Mouse (Mus musculus) midbrain, embryonic 16.5 days (tissue): Measurements from ENCODE around the gene Pbx1. TPM values are rescaled to one million over a fixed set of nuclear protein-coding genes. Genes with fewer than 3 reads are reported as not detected.
"Not testable (repeated sequence)": the region's sequence is repeated elsewhere in the genome, so short reads cannot be mapped to it uniquely, and the experiment has no call there.

ENCODE experiments used
- ATAC-seq: fragments of 200-750 bp; cut with Nextera tagmentation; 2 replicates; pipeline ENCODE4 v1.8.0; 2017; ENCODE audit warnings: moderate TSS enrichment
- H3K27ac ChIP-seq: fragments of 300-500 bp; sonication (generic); 2 replicates; pipeline ENCODE4 v1.5.1; 2014; ENCODE audit warnings: mild to moderate bottlenecking, low read length, mixed read lengths
- H3K27me3 ChIP-seq: fragments of 300-500 bp; sonication (generic); 2 replicates; pipeline ENCODE4 v1.6.1; 2014; ENCODE audit warnings: low read depth, low read length, mixed read lengths; ENCODE audit not compliant: control insufficient read depth, insufficient read depth
- H3K36me3 ChIP-seq: fragments of 300-500 bp; sonication (generic); 2 replicates; pipeline ENCODE4 v1.6.1; 2014; ENCODE audit warnings: mild to moderate bottlenecking, low read length, moderate library complexity, mixed read lengths; ENCODE audit not compliant: control insufficient read depth, insufficient read depth
- H3K4me1 ChIP-seq: fragments of 300-500 bp; sonication (generic); 2 replicates; pipeline ENCODE4 v1.6.1; 2014; ENCODE audit warnings: mild to moderate bottlenecking, low read length, mixed read lengths; ENCODE audit not compliant: control insufficient read depth, insufficient read depth
- H3K4me2 ChIP-seq: fragments of 300-500 bp; sonication (generic); 2 replicates; pipeline ENCODE4 v1.6.1; 2014; ENCODE audit warnings: mild to moderate bottlenecking, low read length, mixed read lengths
- H3K4me3 ChIP-seq: fragments of 300-500 bp; sonication (generic); 2 replicates; pipeline ENCODE4 v1.5.1; 2014; ENCODE audit warnings: low read depth, mild to moderate bottlenecking, low read length, moderate library complexity, mixed read lengths
- H3K9ac ChIP-seq: fragments of 300-500 bp; sonication (generic); 2 replicates; pipeline ENCODE4 v1.6.1; 2014; ENCODE audit warnings: low read depth, low read length, mixed read lengths
- H3K9me3 ChIP-seq: fragments of 300-500 bp; sonication (generic); replicated peaks from 2 replicates; pipeline ENCODE4 v1.6.1; 2014; ENCODE audit warnings: mild to moderate bottlenecking, low read length, mixed read lengths; ENCODE audit not compliant: control insufficient read depth, poor library complexity, severe bottlenecking
- WGBS: fragments of 180-500 bp; shearing (Covaris S2); extraction: QIAGEN DNeasy Blood & Tissue Kit; methylation state at CpG from one replicate; pipeline ENCODE4 v1.1.7; 2014; 5-methylcytosine and 5-hydroxymethylcytosine counted together
- polyA plus RNA-seq: library from polyadenylated mRNA; unstranded; fragments of >200 nt; fragmentation: Nextera tagmentation; extraction: Ambion mirVana; gene quantifications from 2 replicates; pipeline ENCODE4 v1.2.1, GENCODE M21; 2015

The Pbx1 gene
- polyA plus RNA-seq: 71.8 and 77.8 TPM in 2 replicates

DNA sequence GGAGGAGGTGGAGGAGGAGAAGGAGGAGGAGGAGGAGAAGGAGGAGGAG is at the start of gene Pbx1:
Pbx1 (minus strand) TSS at position 39 of the 49 bp plus-strand sequence.
- H3K4me1 ChIP-seq, H3K27me3 ChIP-seq, H3K36me3 ChIP-seq, H3K9me3 ChIP-seq, ATAC-seq: not testable (repeated sequence)
- Histone ChIP-seq H3K9ac (peak within 1 kb of the TSS; percentile 98), H3K4me3 (peak within 1 kb of the TSS; percentile 96), H3K27ac (peak within 1 kb of the TSS; percentile 99), H3K4me2 (peak within 1 kb of the TSS; percentile 72)

DNA sequence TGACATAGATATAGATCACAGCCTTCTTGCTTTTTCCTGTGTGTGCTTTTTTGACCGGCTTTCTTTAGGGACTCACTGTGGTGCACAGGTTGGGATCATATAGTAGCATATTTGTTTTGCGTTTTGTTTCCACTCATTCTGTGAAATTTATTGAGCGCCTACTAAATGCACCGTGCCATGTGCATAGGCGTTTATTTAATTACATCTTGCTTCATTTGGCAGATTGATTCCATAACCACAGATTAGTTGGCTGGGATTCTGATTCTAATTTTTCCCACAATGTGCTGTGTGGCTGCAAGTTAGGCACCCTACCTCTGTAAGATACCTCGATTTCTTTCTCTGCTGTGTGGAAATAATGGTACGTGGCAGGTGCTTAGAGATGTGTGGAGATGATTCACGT is 47.6 kb upstream of the Pbx1 start:
- no peak for ATAC-seq
- Histone ChIP-seq H3K9me3 (no peaks in the 10 kb centered on the region), H3K9ac (no peak overlapping the region), H3K4me1 (peaks cover 16% of the 10 kb centered on the region), H3K27ac (no peak overlapping the region), H3K4me2 (no peak overlapping the region), H3K27me3 (no peaks in the 10 kb centered on the region), H3K36me3 (no peaks in the 10 kb centered on the region), H3K4me3 (no peak overlapping the region)
- WGBS: 80% methylated on average over 8 of the region's 8 CpGs

DNA sequence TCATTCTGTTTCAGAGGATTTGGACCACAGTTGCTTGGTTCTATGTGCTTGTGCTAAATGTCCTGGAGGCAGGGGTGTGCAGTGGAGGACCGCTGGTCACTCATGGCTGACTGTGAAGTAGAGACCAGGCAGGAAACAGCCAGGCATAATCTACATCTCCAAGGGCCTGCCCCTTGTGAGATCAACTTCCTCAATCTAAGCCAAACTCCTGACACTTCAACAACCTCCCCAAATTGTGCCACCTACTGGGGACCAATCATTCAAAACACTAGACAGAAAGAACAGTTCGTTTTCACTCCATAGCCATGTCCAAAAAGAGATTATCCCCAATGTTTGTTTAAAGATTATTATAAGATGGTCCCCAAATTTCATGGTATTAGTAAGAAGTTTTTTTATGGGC is 46.8 kb upstream of the Pbx1 start:
- Histone ChIP-seq H3K27me3 (no peaks in the 10 kb centered on the region), H3K27ac (no peak overlapping the region), H3K4me2 (no peak overlapping the region), H3K4me1 (peaks cover 18% of the 10 kb centered on the region), H3K4me3 (no peak overlapping the region), H3K36me3 (no peaks in the 10 kb centered on the region), H3K9me3 (no peaks in the 10 kb centered on the region), H3K9ac (no peak overlapping the region)
- ATAC-seq: no peak
- 70% methylated on average over 2 of the region's 2 CpGs for WGBS

DNA sequence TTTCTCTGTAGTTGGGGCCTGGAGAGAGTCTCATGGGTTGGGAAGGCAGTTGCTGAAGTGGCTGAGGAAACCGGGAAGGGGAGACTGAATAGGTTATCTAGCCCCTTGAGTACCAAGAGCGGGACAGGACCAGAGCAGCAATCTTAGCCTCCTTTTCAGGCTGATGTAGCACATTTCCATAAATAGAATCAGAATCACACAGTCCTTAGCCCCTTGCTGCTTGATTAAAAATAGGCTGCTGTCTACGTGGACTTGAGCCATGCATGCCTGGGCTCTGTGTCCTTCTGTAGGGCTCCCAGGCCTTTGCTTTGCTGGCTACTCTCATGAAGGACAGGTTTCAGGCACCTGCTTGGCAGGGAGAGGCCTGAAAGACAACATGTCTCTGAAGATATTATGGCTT is 44.8 kb upstream of the Pbx1 start:
- no peak for ATAC-seq
- Histone ChIP-seq H3K36me3 (no peaks in the 10 kb centered on the region), H3K4me1 (peaks cover 27% of the 10 kb centered on the region), H3K27ac (peak overlapping the region; percentile 45; the same call in 1 of the 2 replicates), H3K9me3 (no peaks in the 10 kb centered on the region), H3K27me3 (no peaks in the 10 kb centered on the region), H3K4me2 (no peak overlapping the region), H3K4me3 (no peak overlapping the region), H3K9ac (no peak overlapping the region)
- WGBS: 21% methylated on average over 3 of the region's 3 CpGs

DNA sequence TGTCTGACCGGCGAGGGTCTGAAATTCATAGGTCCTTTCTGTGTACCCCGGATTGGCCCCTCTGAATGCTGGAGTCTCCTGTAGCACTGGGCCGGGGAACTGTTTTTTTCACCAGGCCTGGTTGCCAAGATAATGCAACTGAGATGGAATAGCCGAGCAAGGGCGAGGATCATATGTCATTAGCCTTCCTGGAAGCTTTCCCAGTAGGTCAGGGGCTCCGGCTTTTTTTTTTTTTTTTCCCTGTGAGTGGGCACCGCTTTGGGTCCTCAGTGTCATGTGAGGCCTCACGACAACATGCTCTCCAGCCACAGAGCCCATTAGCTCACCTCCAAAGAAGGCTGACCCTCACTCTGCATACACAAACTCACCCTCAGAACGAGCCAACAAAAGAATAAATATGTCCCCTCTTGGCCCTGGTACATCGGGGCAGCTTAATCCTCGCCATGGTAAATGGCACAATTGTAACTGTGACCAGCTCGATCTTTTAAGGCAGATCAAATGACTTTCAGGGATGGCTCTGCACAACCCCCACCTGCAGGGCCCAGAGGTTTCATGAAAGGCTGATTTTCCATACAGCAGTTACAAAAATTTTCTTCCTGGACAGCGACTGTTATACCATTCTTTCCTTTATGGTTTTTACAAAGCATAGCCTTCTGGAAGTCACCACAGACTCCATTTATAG is 44.3 kb upstream of the Pbx1 start:
- H3K27me3 ChIP-seq: no peaks in the 10 kb centered on the region
- no peak overlapping the region for H3K4me3 ChIP-seq
- ATAC-seq: peak; percentile 40; the same call in 1 of the 2 replicates
- H3K36me3 ChIP-seq: no peaks in the 10 kb centered on the region
- peak overlapping the region; percentile 62 for H3K27ac ChIP-seq
- H3K4me1 ChIP-seq: peaks cover 27% of the 10 kb centered on the region
- H3K4me2 ChIP-seq: no peak overlapping the region
- H3K9ac ChIP-seq: no peak overlapping the region
- H3K9me3 ChIP-seq: no peaks in the 10 kb centered on the region
- 32% methylated on average over 14 of the region's 14 CpGs for WGBS

DNA sequence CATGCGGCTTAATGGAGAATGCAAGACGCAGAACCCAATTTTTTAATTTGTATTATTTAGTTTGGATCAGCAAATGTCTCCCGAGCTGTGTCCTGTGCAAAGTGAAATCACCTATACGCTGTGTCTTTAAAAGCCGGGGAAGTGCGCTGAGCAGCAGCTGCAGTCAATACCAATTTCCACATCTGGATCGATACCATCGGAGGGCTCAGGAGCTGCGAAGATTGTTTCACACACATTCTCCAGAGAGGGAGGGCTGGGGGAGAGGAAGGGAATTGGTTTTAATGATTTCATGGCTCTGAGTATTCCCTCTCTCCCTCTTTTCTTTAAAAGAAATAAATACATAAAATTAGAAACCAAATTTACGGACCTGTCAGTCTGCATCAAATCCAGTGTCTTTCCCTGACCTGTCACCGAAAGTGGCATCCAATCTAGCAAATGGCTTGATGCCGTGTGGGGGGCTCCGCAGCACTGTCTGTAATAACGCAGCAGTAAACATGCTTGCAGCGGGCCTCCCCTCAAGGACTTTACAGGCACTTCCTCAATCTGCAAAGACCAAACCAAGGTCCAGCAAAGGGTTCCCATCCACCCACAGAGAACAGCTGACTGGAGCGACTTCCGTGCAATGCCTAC is 43.6 kb upstream of the Pbx1 start:
- 64% methylated on average over 17 of the region's 17 CpGs for WGBS
- peak; percentile 59; the same call in 1 of the 2 replicates for ATAC-seq
- Histone ChIP-seq H3K36me3 (no peaks in the 10 kb centered on the region), H3K4me1 (peaks cover 27% of the 10 kb centered on the region), H3K9me3 (no peaks in the 10 kb centered on the region), H3K4me2 (peak overlapping the region; percentile 15; the same call in 1 of the 2 replicates), H3K4me3 (no peak overlapping the region), H3K27ac (peak overlapping the region; percentile 62), H3K27me3 (no peaks in the 10 kb centered on the region), H3K9ac (no peak overlapping the region)

DNA sequence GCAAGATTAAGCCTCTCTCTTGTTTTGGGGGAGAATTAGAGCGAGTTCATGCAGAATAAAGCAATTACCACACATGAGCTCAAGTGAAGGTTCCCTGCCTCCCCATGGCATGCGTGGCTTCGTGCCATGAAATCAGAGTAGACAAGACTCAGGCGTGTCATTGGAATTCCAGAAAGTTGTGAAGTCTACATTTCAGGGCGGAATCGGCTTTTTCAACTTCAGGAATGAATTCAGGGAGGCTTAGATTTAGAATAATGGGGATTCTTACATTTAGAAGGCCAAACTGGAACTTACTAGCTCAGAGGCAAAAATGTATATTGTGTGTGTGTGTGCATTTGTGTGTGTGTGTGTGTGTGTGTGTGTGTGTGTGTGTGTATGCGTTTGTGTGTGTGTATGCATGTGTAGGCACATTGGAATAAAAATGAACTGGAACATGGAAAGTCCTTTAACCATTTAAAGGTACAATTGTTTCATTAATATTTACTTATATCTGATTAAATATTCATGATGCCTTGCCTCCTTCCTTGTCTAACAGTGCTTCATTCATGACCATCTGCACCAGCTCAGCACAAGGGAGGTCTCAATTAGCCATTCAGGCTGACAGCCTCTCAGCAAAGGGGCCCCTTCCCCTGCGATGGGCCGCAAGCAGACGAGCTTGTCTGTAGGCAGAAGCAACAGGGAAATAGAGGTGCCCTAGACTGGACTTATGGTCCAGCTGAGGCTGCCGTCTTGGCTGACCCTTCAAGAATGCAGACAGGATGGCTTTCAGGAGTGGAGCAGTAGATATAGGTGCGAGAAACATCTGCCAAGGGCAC is 41.4 kb upstream of the Pbx1 start:
- no peak overlapping the region for H3K4me3 ChIP-seq
- H3K27me3 ChIP-seq: no peaks in the 10 kb centered on the region
- H3K27ac ChIP-seq: no peak overlapping the region
- no peaks in the 10 kb centered on the region for H3K9me3 ChIP-seq
- WGBS: 12% methylated on average over 12 of the region's 12 CpGs
- no peak overlapping the region for H3K9ac ChIP-seq
- no peaks in the 10 kb centered on the region for H3K36me3 ChIP-seq
- H3K4me2 ChIP-seq: no peak overlapping the region; the same call in 1 of the 2 replicates
- peaks cover 27% of the 10 kb centered on the region for H3K4me1 ChIP-seq
- ATAC-seq: peak; percentile 72; the same call in 1 of the 2 replicates

DNA sequence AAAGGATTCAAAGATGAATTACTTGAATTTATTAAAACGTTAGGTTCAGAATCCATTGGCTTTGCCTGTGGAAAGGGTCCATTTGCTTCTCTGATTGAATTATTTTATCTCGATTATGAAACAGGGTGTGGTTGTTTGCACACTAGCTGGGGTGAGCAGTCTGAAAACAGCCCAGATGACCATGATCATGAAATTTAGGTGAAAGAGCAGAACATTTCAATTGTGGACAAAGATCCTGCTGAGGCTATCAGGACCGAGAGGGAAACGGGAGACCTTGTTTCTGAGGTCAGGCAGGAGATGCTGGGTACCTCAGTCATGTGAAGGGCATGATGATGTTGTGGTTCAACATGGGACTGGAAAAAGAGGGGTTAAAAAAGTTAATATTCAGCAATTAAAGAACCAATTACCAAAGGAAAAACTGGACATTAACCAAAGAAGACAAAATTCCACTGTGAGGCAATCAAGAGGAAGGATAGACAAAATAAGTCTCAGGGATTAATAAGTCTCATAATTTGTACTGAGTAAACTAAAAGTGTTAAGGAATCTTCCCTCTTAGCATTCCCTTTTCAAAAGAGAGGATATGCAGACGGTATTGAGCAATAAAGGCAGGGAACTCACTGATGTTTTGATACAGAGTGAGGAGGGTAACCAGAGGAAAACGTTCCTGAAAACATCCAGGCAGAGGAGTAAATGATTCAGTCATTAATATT is 40.6 kb upstream of the Pbx1 start:
- H3K27ac ChIP-seq: no peak overlapping the region
- H3K36me3 ChIP-seq: no peaks in the 10 kb centered on the region
- no peak overlapping the region for H3K4me2 ChIP-seq
- H3K9me3 ChIP-seq: no peaks in the 10 kb centered on the region
- no peak overlapping the region for H3K9ac ChIP-seq
- H3K27me3 ChIP-seq: no peaks in the 10 kb centered on the region
- WGBS: 40% methylated on average over 6 of the region's 6 CpGs
- peaks cover 27% of the 10 kb centered on the region for H3K4me1 ChIP-seq
- H3K4me3 ChIP-seq: no peak overlapping the region
- ATAC-seq: no peak

DNA sequence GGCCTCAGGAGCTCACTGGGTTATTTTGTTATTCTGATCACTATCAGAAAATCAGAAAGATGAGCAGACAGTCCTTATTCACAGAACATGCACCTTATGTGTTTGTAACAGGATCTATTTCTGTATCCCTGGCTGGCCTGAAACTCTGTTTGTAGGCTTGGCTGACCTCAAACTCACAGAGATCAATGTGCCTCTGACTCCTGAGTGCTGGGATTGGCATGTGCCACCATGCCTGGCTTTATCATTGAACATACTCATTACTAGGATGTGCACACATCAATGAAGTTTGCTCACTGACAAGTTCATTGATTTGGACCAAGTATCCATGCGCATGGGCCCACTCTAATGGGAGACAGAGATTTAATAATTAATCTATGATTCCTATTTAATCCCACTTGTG is 27.4 kb upstream of the Pbx1 start:
- Histone ChIP-seq H3K4me2 (no peak overlapping the region), H3K27ac (no peak overlapping the region), H3K27me3 (no peaks in the 10 kb centered on the region; the same call in 1 of the 2 replicates), H3K4me3 (no peak overlapping the region), H3K9me3 (no peaks in the 10 kb centered on the region), H3K36me3 (no peaks in the 10 kb centered on the region), H3K4me1 (peaks cover 6% of the 10 kb centered on the region), H3K9ac (no peak overlapping the region)
- WGBS: 94% methylated on average over 1 of the region's 1 CpGs
- no peak for ATAC-seq
